Mouse (Mus musculus): ENCODE data around the gene Mitf. TPM values are rescaled to one million over a fixed set of nuclear protein-coding genes. Genes with fewer than 3 reads are reported as not detected.

The Mitf gene
- 2.2 and 2.6 TPM in 2 replicates for polyA plus RNA-seq (2015; fragmentation: Nextera tagmentation; extraction: Ambion mirVana)

DNA sequence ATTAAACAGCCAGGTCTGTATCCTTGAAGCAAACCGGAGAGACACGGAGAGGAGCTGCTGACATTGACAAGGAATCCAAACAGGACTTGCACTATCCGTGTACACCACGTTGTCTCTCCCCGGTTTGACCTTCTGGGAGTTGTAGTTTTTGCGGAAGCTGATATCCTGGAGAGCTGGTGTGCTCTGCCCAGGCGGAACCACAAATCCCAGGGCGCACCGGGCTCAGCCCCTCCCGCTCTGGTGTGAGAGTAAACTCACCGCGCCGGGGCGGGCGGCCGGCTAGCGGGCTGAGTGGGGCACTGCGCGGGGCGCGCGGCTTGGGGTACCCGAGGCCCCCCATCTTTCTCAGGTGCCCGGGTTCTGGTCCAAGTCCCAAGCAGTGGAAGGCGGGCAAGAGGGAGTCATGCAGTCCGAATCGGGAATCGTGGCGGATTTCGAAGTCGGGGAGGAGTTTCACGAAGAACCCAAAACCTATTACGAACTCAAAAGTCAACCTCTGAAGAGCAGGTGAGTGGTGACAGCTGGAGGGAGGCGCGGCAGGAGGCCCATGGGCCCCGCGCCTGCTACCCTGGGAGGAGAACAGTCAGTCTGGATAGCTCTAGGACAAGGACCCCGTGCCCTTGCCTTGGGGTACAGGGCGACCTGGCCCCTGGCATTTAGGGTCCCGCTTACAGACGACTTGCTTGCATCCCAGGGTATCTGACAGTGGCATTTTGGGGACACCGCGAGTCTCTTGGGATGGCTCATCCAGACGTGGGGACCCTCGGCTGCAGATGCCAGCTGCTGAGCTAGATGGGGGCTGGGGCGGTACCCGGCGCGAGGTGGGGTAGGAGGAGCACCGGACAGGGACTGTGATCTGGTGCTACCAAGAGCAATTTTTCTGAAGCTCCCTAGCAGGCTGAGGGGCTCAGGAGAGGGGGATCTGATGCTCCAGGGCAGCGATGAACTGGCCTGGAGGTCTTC, at the start of gene Mitf:
Gene Mitf, plus strand, starts transcription at position 272 of the 963 bp plus-strand sequence.

Other genes starting within 250 kb of the Mitf start
- gene Frmd4b, start 189.5 kb upstream of the Mitf start, polyA plus RNA-seq (2015; fragmentation: Nextera tagmentation; extraction: Ambion mirVana), result 10.7 and 13.2 TPM in 2 replicates